Mouse (Mus musculus) liver, postnatal 0 days (tissue): ENCODE measurements around the gene Atp6v1b1.

Experiments
- CTCF ChIP-seq: sonication (generic); IDR thresholded peaks from 2 replicates; pipeline ENCODE4 v1.5.1; 2016; ENCODE audit warnings: antibody characterized with exemption, low read depth
- EP300 ChIP-seq: IDR thresholded peaks from 2 replicates; pipeline ENCODE4 v1.6.1; 2016; ENCODE audit warnings: antibody characterized with exemption, low read depth, mild to moderate bottlenecking

GRCm38 (mm10) chr6:83762880-83763431 is 20.2 kb downstream of the Atp6v1b1 start:
- TF ChIP-seq CTCF, result peak; percentile 45
- TF ChIP-seq EP300, result no peak
